Mouse (Mus musculus): ENCODE results near the gene Arhgap25.

DNA sequence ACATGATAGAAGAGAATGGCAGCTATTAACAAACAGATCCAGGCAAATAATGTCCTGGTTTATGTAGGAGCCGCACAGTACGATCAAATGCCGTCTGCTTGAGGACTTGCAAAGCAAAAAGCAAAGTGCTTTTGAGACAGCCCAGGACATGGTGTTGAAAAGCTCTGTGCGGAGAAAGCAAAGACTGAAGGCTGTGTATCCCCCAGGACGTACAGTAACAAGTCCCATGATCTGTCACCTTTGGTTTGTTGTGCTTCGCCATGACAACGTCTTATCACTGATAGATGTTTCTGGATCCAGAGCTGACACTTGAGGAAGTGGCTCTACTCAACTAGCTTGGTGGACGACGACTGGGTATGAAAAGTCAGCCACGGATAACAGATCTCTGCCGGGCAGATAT is 89.8 kb downstream of the Arhgap25 start:
- no peak for TF ChIP-seq CTCF (IDR thresholded peaks at IDR 0.05; ENCODE audit: low read depth, low read length)
- no peak for TF ChIP-seq POLR2A (IDR thresholded peaks at IDR 0.05; ENCODE audit: insufficient read depth, low read length)

Measured in ES-Bruce4 (cell line).